Mouse (Mus musculus) heart, embryonic 13.5 days (tissue): ENCODE results near the gene BB287469. TPM values are rescaled to one million over a fixed set of nuclear protein-coding genes. Genes with fewer than 3 reads are reported as not detected.
"Not testable (repeated sequence)": the region's sequence is repeated elsewhere in the genome, so short reads cannot be mapped to it uniquely, and the experiment has no call there.

ENCODE experiments used
- ATAC-seq: fragments of 200-750 bp; cut with Nextera tagmentation; 2 replicates; pipeline ENCODE4 v1.8.0; 2017; ENCODE audit warnings: moderate TSS enrichment; ENCODE audit not compliant: insufficient number of reproducible peaks, low FRiP score, low TSS enrichment; ENCODE audit errors: extremely low read depth
- H3K27ac ChIP-seq: fragments of 300-500 bp; sonication (generic); replicated peaks from 2 replicates; pipeline ENCODE4 v1.5.1; 2015; ENCODE audit warnings: moderate library complexity, mild to moderate bottlenecking, inconsistent platforms
- H3K27me3 ChIP-seq: fragments of 300-500 bp; sonication (generic); replicated peaks from 2 replicates; pipeline ENCODE4 v1.6.1; 2015; ENCODE audit warnings: mild to moderate bottlenecking, inconsistent platforms
- H3K36me3 ChIP-seq: fragments of 300-500 bp; sonication (generic); 2 replicates; pipeline ENCODE4 v1.6.1; 2015; ENCODE audit warnings: mild to moderate bottlenecking, inconsistent platforms
- H3K4me1 ChIP-seq: fragments of 300-500 bp; sonication (generic); 2 replicates; pipeline ENCODE4 v1.6.1; 2015; ENCODE audit warnings: inconsistent platforms
- H3K4me2 ChIP-seq: fragments of 300-500 bp; sonication (generic); 2 replicates; pipeline ENCODE4 v1.6.1; 2015; ENCODE audit warnings: inconsistent platforms, mild to moderate bottlenecking, moderate library complexity
- H3K4me3 ChIP-seq: fragments of 300-500 bp; sonication (generic); 2 replicates; pipeline ENCODE4 v1.5.1; 2015; ENCODE audit warnings: moderate library complexity, mild to moderate bottlenecking, inconsistent platforms
- H3K9ac ChIP-seq: fragments of 300-500 bp; sonication (generic); 2 replicates; pipeline ENCODE4 v1.6.1; 2015; ENCODE audit warnings: inconsistent platforms, mild to moderate bottlenecking, moderate library complexity
- H3K9me3 ChIP-seq: fragments of 300-500 bp; sonication (generic); 2 replicates; pipeline ENCODE4 v1.6.1; 2016; ENCODE audit warnings: inconsistent platforms
- WGBS: fragments of 180-500 bp; shearing (Covaris S2); methylation state at CpG from one replicate; pipeline ENCODE4 v1.1.7; 2015; ENCODE audit warnings: mixed read lengths; 5-methylcytosine and 5-hydroxymethylcytosine counted together
- polyA plus RNA-seq: library from polyadenylated mRNA; unstranded; fragments of >200 nt; fragmentation: Nextera tagmentation; extraction: Ambion mirVana; gene quantifications from 2 replicates; pipeline ENCODE4 v1.2.1, GENCODE M21; 2015

Gene BB287469
- not detected in 2 replicates for polyA plus RNA-seq

DNA sequence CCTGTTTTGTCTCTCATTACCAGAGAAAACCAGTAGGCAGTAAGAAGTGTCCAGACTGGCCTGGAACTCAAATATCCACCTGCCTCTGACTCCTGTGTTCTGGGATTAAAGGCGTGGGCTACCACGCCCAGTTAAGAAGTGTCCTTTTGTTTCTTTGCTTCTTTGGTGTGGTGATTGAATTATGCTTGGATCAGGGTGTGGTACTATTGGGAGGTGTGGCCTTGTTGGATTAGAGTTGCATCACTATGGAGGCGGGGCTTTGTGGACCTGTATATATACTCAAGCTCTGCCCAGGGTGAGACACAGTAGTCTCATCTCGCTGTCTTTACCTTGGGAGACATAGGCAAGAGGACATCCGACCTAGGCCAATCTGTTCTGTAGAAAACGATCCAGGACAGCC is at the start of gene BB287469:
TSS of gene BB287469 (plus strand) at position 301 of the 400 bp plus-strand sequence.
- not testable (repeated sequence) for H3K9me3 ChIP-seq, H3K27me3 ChIP-seq, H3K36me3 ChIP-seq, H3K4me2 ChIP-seq, H3K9ac ChIP-seq, H3K4me3 ChIP-seq, ATAC-seq, H3K27ac ChIP-seq, H3K4me1 ChIP-seq
- WGBS = 71% methylated on average over 5 of the region's 6 CpGs

DNA sequence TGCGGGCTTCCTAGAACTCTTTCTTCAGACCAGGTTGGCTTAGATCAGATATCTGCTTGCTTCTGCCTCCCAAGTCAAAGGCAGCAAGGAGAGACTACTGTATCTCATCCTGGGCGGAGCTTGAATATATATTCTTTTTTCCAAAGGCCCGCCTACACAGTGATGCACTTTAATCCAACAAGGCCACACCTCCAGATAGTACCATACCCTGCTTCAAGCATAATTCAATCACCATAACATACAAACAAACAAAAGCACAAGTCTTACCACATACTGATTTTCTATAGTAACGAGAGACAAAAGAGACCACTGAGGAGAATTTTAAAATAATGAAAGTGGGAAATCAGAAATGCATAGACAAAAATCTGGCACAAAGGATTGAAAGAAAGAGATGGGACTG is 40.7 kb upstream of the BB287469 start, which contains the start of gene Gm21319:
TSS of gene Gm21319 (minus strand) at position 101 of the 400 bp plus-strand sequence.
- not testable (repeated sequence) for H3K4me3 ChIP-seq, H3K4me1 ChIP-seq, H3K36me3 ChIP-seq, H3K4me2 ChIP-seq, H3K9me3 ChIP-seq, H3K27me3 ChIP-seq, H3K9ac ChIP-seq, ATAC-seq, H3K27ac ChIP-seq
- whole genome bisulfite sequencing = 74% methylated on average over 4 of the region's 4 CpGs

DNA sequence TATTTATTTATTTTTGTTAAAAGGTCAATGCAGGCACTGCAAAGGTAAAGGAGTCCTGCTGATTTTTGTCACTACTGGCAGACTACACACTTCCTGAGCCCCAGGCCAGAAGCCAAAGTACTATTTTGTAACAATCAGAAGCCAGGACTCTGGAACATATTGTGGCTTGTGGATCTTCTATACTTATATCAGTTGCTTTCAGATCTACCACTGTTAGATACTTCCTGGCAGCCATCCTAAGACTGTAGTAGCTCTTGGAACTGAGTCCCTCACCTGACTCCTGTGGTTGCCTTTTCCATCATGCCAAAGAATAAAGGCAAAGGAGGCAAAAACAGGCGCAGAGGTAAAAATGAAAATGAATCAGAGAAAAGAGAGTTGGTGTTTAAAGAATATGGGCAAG is 21.2 kb upstream of the BB287469 start, which contains the start of gene Gm21936:
TSS of gene Gm21936 (plus strand) at position 301 of the 400 bp plus-strand sequence.
- not testable (repeated sequence) for H3K27me3 ChIP-seq, ATAC-seq, H3K27ac ChIP-seq, H3K4me3 ChIP-seq, H3K4me1 ChIP-seq, H3K9me3 ChIP-seq, H3K4me2 ChIP-seq, H3K36me3 ChIP-seq, H3K9ac ChIP-seq
- 67% methylated on average over 1 of the region's 1 CpGs for WGBS

DNA sequence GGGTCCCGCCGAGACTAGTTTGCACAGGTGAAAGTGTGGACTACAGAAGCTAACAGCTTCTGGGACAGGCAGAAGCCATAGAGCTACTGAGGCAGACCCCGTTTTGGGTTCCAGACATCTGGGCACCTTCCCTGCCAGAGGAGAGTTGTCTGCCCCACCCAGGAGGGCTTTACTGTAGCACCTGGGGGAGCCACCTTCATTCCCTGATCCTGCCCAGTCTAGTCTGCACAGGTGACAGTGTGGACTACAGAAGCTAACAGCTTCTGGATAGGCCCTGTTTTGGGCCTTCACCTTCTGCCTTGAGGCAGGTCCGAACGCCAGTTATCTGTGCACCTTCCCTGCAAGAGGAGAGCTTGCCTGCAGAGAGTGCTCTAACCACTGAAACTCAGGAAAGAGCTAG is 18.4 kb upstream of the BB287469 start:
- H3K36me3 ChIP-seq, H3K4me2 ChIP-seq, H3K27ac ChIP-seq, ATAC-seq, H3K9me3 ChIP-seq, H3K27me3 ChIP-seq, H3K9ac ChIP-seq, H3K4me1 ChIP-seq, H3K4me3 ChIP-seq: not testable (repeated sequence)
- WGBS = 75% methylated on average over 5 of the region's 5 CpGs

DNA sequence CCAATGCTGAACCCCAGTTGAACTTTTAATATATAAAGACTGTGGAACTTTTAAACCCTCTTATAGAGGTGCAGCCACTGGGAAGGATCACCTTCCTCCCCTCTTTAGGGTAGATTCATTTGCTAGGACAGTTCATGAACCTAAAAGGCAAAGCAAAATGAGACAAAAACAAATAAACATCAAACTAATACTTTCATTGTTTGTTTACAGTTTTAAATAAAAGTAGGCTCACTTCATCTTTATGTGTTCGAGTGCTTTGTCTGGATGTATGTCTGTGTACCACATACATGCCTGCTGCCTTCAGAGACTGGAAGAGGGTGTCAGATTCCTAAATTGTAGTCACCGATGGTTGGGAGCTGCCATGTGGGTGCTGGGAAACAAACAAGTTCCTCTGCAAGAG is 25.9 kb downstream of the BB287469 start, which contains the start of gene Gm2001:
TSS of gene Gm2001 (minus strand) at position 101 of the 400 bp plus-strand sequence.
- H3K4me2 ChIP-seq, H3K9me3 ChIP-seq, H3K27me3 ChIP-seq, H3K36me3 ChIP-seq, H3K4me3 ChIP-seq, H3K27ac ChIP-seq, H3K4me1 ChIP-seq, H3K9ac ChIP-seq, ATAC-seq: not testable (repeated sequence)
- WGBS = 68% methylated on average over 2 of the region's 2 CpGs

DNA sequence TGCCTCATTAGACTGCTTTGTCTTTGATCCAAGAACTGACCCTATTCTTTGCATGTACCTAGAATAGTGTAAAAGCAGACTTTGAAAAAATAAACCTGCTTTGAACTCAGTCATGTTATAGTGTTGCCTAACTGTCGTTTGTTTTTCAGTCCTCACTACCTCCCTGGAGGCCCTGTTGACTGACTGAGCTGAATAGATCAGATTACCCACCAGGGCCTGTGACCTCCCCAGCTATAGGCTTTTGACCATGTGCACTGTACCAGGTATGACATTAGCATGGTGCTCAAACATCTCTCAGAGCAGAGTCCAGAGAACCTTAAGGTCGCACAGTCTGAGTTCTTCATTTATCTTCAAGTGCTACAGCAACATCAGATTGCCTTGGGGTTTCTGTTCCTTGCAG is 34.3 kb downstream of the BB287469 start:
- H3K9me3 ChIP-seq, H3K9ac ChIP-seq, H3K4me2 ChIP-seq, H3K36me3 ChIP-seq, ATAC-seq, H3K4me3 ChIP-seq, H3K4me1 ChIP-seq, H3K27me3 ChIP-seq, H3K27ac ChIP-seq: not testable (repeated sequence)
- no CpG with 5 or more reads among the region's 2 CpGs for WGBS

DNA sequence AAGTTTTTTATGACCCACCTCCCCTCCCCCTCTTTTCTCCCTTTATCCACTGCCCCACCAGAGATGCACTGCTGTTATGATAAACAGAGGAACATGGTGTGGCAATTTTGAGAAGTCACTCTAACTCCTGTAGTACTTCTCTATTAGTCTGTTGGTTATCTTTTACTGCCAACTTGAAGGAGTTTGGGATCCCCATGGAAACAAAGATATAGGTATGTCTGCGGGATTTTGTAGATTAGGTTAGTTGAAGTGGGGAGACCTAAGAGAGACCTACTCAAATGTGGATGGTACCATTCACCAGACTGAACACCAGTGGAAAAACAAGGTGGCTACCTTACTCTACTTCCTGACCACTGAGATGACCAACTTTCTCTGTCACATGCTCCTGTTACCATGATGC is 39.7 kb downstream of the BB287469 start:
- H3K4me2 ChIP-seq, ATAC-seq, H3K36me3 ChIP-seq, H3K9ac ChIP-seq, H3K27me3 ChIP-seq, H3K9me3 ChIP-seq, H3K4me1 ChIP-seq, H3K27ac ChIP-seq, H3K4me3 ChIP-seq: not testable (repeated sequence)
- WGBS = 50% methylated on average over 1 of the region's 1 CpGs

DNA sequence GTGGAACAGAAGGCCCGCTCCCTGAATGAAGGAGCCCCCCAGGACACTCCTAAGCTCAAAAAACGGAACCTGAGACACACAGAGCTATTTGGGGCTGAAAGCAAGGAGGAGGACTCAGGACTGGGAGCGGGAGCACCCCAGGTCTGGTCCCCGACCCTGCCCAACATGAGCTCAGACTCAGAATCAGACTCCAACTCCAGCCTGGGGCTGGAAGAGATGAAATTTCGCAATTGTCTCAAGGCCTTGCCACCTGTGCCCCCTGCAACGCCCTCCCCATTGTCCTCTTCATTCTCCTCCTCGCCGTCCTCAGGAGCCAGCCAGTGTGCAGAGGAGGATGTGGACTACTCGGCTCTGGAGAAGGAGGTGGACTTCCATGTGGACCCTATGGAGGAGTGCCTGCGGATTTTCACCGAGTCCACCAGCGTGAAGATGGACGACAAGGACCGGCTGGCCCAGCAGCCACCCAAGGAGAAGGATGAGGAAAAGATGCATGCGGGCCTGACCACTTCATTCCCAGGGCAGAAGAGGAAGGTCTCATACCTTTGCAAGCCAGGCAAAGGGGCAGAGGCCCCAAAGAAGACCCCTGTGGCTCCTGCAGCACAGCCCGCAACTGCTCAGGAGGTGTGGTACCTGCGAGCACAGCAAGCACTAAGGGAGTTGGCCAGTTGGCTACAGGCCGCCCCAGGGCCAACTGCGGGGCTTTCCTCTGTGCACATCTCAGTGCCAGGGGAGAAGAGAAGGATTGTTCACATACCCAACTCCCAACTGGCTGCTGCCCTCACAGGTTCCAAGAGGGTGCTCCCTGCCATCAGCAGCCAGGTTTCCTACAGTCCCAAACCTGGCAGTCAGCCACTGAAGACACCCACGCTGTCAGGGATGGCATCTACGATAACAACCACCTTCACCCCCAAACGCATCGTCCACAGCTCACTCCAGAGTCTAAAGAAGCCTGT is 45.6 kb downstream of the BB287469 start:
- not testable (repeated sequence) for H3K27me3 ChIP-seq, H3K9me3 ChIP-seq, H3K27ac ChIP-seq, H3K4me1 ChIP-seq, ATAC-seq, H3K4me2 ChIP-seq, H3K4me3 ChIP-seq, H3K9ac ChIP-seq, H3K36me3 ChIP-seq
- WGBS = 77% methylated on average over 23 of the region's 23 CpGs

DNA sequence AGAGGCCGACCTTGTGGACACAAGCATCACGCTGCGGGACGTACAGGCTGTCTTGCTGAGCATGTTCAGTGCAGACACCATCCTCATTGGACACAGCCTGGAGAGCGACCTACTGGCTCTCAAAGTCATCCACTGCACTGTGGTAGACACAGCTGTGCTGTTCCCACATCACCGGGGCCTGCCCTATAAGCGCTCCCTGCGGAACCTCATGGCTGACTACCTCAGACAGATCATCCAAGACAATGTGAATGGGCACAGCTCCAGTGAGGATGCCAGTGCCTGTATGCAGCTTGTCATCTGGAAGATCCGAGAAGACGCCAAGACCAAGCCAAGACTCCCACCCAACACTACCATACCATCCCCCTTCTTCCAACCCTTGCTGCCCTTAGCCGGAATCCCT is 47.3 kb downstream of the BB287469 start:
- not testable (repeated sequence) for H3K4me1 ChIP-seq, ATAC-seq, H3K9me3 ChIP-seq, H3K4me3 ChIP-seq, H3K4me2 ChIP-seq, H3K36me3 ChIP-seq, H3K27ac ChIP-seq, H3K9ac ChIP-seq, H3K27me3 ChIP-seq
- WGBS = 87% methylated on average over 9 of the region's 11 CpGs

DNA sequence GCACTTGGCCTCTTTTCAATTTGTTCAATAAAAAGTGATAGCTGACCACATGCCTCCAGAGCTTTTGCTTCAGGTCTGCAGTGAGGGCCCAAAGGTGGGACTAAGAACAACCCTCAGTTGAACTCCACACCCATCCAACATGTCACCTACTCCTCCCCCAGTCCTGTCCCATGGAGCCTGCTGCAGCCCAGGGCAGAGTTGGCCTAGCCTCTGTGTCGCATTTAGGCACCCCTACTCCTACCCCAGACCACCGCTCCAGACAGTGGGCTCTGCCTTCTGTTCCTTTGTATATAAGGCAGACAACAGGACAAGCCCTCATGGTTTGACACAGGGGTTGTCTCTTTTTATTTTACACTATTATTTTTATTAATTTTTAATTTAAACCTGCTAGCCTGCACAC is 47.7 kb downstream of the BB287469 start:
- H3K9me3 ChIP-seq, H3K27ac ChIP-seq, H3K36me3 ChIP-seq, H3K27me3 ChIP-seq, H3K4me1 ChIP-seq, H3K9ac ChIP-seq, H3K4me2 ChIP-seq, H3K4me3 ChIP-seq: not testable (repeated sequence)
- 70% methylated on average over 2 of the region's 2 CpGs for WGBS
- 0 out of 2 replicates have a peak, but pooled peaks have one; percentile 18 for ATAC-seq
